Mouse (Mus musculus) E14TG2a.4 (cell line): ENCODE data around the gene Bhmt2.

Experiments
- H3K27me3 ChIP-seq: 2 replicates; pipeline ENCODE4 v1.6.1; 2014; ENCODE audit warnings: low read length, control low read depth; ENCODE audit not compliant: insufficient read depth
- H3K36me3 ChIP-seq: 2 replicates; pipeline ENCODE4 v1.6.1; 2014; ENCODE audit warnings: low read length, control low read depth; ENCODE audit not compliant: insufficient read depth
- H3K4me1 ChIP-seq: replicated peaks from 2 replicates; pipeline ENCODE4 v1.6.1; 2014; ENCODE audit warnings: low read depth, low read length, control low read depth
- H3K4me3 ChIP-seq: replicated peaks from 2 replicates; pipeline ENCODE4 v1.5.1; 2014; ENCODE audit warnings: mild to moderate bottlenecking, low read length
- H3K9me3 ChIP-seq: 2 replicates; pipeline ENCODE4 v1.6.1; 2014; ENCODE audit warnings: low read length, control low read depth
- CTCF ChIP-seq: conservative IDR thresholded peaks from 2 replicates; pipeline ENCODE4 v1.5.1; 2014; ENCODE audit warnings: low read length
- NANOG ChIP-seq: IDR thresholded peaks from 2 replicates; pipeline ENCODE4 v1.6.1; 2014; ENCODE audit warnings: borderline replicate concordance, low read length, mixed read lengths
- POU5F1 ChIP-seq: IDR thresholded peaks from 2 replicates; pipeline ENCODE4 v1.6.1; 2014; ENCODE audit warnings: low read length, borderline replicate concordance

Bhmt2 gene

GRCm38 (mm10) chr13:93636561-93636960, 37.5 kb downstream of the Bhmt2 start:
- Histone ChIP-seq H3K4me1 (peaks cover 10% of the 10 kb centered on the region), H3K36me3 (no peaks in the 10 kb centered on the region), H3K27me3 (no peaks in the 10 kb centered on the region), H3K9me3 (no peaks in the 10 kb centered on the region), H3K4me3 (no peak overlapping the region)
- TF ChIP-seq CTCF (no peak), POU5F1 (no peak), NANOG (no peak)

- H3K36me3 ChIP-seq = no peaks in the 10 kb centered on the region
- no peak overlapping the region for H3K4me3 ChIP-seq
- no peak for TF ChIP-seq CTCF
- TF ChIP-seq POU5F1 = no peak
- TF ChIP-seq NANOG = no peak
- no peaks in the 10 kb centered on the region; the same call in 1 of the 2 replicates for H3K27me3 ChIP-seq
- H3K4me1 ChIP-seq = peaks cover 10% of the 10 kb centered on the region
- H3K9me3 ChIP-seq = no peaks in the 10 kb centered on the region
Observed at GRCm38 (mm10) chr13:93632927-93633326, 41.2 kb downstream of the Bhmt2 start.

- Histone ChIP-seq H3K4me3 (no peak overlapping the region), H3K36me3 (no peaks in the 10 kb centered on the region), H3K9me3 (no peaks in the 10 kb centered on the region), H3K27me3 (no peaks in the 10 kb centered on the region; the same call in 1 of the 2 replicates), H3K4me1 (peaks cover 7% of the 10 kb centered on the region)
- TF ChIP-seq NANOG (no peak), CTCF (no peak), POU5F1 (no peak)
Observed at GRCm38 (mm10) chr13:93630941-93631705, 43.0 kb downstream of the Bhmt2 start.

- no peaks in the 10 kb centered on the region; the same call in 1 of the 2 replicates for H3K27me3 ChIP-seq
- TF ChIP-seq NANOG = no peak
- no peak for TF ChIP-seq CTCF
- TF ChIP-seq POU5F1 = no peak
- peaks cover 7% of the 10 kb centered on the region for H3K4me1 ChIP-seq
- H3K9me3 ChIP-seq = peaks cover 8% of the 10 kb centered on the region; the same call in 1 of the 2 replicates
- no peak overlapping the region for H3K4me3 ChIP-seq
- H3K36me3 ChIP-seq = no peaks in the 10 kb centered on the region
Observed at GRCm38 (mm10) chr13:93628861-93629260, 45.2 kb downstream of the Bhmt2 start.

- no peaks in the 10 kb centered on the region for H3K9me3 ChIP-seq
- no peak overlapping the region for H3K4me3 ChIP-seq
- H3K4me1 ChIP-seq = 0 out of 2 replicates have a peak, but pooled peaks cover 3% of the 10 kb centered on the region
- H3K36me3 ChIP-seq = no peaks in the 10 kb centered on the region
- no peaks in the 10 kb centered on the region for H3K27me3 ChIP-seq
- no peak for TF ChIP-seq NANOG
- no peak for TF ChIP-seq CTCF
- no peak for TF ChIP-seq POU5F1
Observed at GRCm38 (mm10) chr13:93614361-93614948, 59.6 kb downstream of the Bhmt2 start.

- H3K27me3 ChIP-seq = no peaks in the 10 kb centered on the region
- TF ChIP-seq CTCF (no peak), NANOG (no peak), POU5F1 (no peak)
- H3K4me3 ChIP-seq = no peak overlapping the region
- no peaks in the 10 kb centered on the region for H3K9me3 ChIP-seq
- H3K4me1 ChIP-seq = 0 out of 2 replicates have a peak, but pooled peaks cover 3% of the 10 kb centered on the region
- H3K36me3 ChIP-seq = no peaks in the 10 kb centered on the region
Observed at GRCm38 (mm10) chr13:93613771-93614170, 60.3 kb downstream of the Bhmt2 start.

- Histone ChIP-seq H3K36me3 (no peaks in the 10 kb centered on the region), H3K27me3 (no peaks in the 10 kb centered on the region), H3K9me3 (no peaks in the 10 kb centered on the region), H3K4me1 (0 out of 2 replicates have a peak, but pooled peaks cover 3% of the 10 kb centered on the region), H3K4me3 (no peak overlapping the region)
- TF ChIP-seq CTCF (peak; percentile 75), NANOG (no peak)
Observed at GRCm38 (mm10) chr13:93612660-93613607, 61.2 kb downstream of the Bhmt2 start.

- peaks cover 10% of the 10 kb centered on the region; the same call in 1 of the 2 replicates for H3K4me1 ChIP-seq
- no peak for TF ChIP-seq POU5F1
- no peak for TF ChIP-seq CTCF
- no peak for TF ChIP-seq NANOG
- H3K27me3 ChIP-seq = peaks cover 6% of the 10 kb centered on the region
- no peaks in the 10 kb centered on the region for H3K9me3 ChIP-seq
- no peak overlapping the region for H3K4me3 ChIP-seq
- no peaks in the 10 kb centered on the region for H3K36me3 ChIP-seq
Observed at GRCm38 (mm10) chr13:93608476-93608875, 65.6 kb downstream of the Bhmt2 start.
